Mouse (Mus musculus) neural tube, embryonic 12.5 days (tissue): ENCODE results near the gene Rrh. TPM values are rescaled to one million over a fixed set of nuclear protein-coding genes. Genes with fewer than 3 reads are reported as not detected.
"Not testable (repeated sequence)": the region's sequence is repeated elsewhere in the genome, so short reads cannot be mapped to it uniquely, and the experiment has no call there.

ENCODE experiments used
- ATAC-seq: fragments of 200-750 bp; cut with Nextera tagmentation; 2 replicates; pipeline ENCODE4 v1.8.0; 2017; ENCODE audit warnings: low read depth, mild to moderate bottlenecking, moderate TSS enrichment, moderate library complexity; ENCODE audit not compliant: low FRiP score
- H3K27ac ChIP-seq: fragments of 300-500 bp; sonication (generic); 2 replicates; pipeline ENCODE4 v1.5.1; 2016
- H3K27me3 ChIP-seq: fragments of 300-500 bp; sonication (generic); replicated peaks from 2 replicates; pipeline ENCODE4 v1.6.1; 2016; ENCODE audit warnings: mild to moderate bottlenecking
- H3K36me3 ChIP-seq: fragments of 300-500 bp; sonication (generic); 2 replicates; pipeline ENCODE4 v1.6.1; 2016; ENCODE audit warnings: mild to moderate bottlenecking
- H3K4me1 ChIP-seq: fragments of 300-500 bp; sonication (generic); 2 replicates; pipeline ENCODE4 v1.6.1; 2016
- H3K4me2 ChIP-seq: fragments of 300-500 bp; sonication (generic); replicated peaks from 2 replicates; pipeline ENCODE4 v1.6.1; 2016; ENCODE audit warnings: mild to moderate bottlenecking
- H3K4me3 ChIP-seq: fragments of 300-500 bp; sonication (generic); 2 replicates; pipeline ENCODE4 v1.5.1; 2016
- H3K9ac ChIP-seq: fragments of 300-500 bp; sonication (generic); 2 replicates; pipeline ENCODE4 v1.6.1; 2016; ENCODE audit warnings: mild to moderate bottlenecking
- H3K9me3 ChIP-seq: fragments of 300-500 bp; sonication (generic); 2 replicates; pipeline ENCODE4 v1.6.1; 2016; ENCODE audit warnings: mild to moderate bottlenecking
- WGBS: fragments of 180-500 bp; shearing (Covaris S2); methylation state at CpG from one replicate; pipeline ENCODE4 v1.1.7; 2016; 5-methylcytosine and 5-hydroxymethylcytosine counted together
- polyA plus RNA-seq: library from polyadenylated mRNA; unstranded; fragments of >200 nt; fragmentation: Nextera tagmentation; extraction: Ambion mirVana; gene quantifications from 2 replicates; pipeline ENCODE4 v1.2.1, GENCODE M21; 2016

The Rrh gene
- polyA plus RNA-seq, 1 experiment from 2014 or later: not detected

DNA sequence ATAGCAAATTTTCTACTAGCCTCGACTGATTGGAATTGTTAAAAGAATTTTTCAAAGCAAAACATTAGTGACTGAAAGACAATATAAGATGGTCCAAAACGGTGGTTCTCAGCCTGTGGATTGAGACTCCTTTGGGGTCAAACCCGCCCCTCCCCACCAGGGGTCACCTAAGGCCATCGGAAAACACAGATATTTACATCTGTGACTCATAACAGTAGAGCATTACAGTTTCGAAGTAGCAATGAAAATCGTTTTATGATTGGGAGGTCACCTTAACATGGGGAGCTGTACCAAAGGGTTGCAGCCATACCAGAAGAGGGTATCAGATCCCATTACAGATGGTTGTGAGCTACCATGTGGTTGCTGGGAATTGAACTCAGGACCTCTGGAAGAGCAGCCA, 51.2 kb downstream of the Rrh start:
- Histone ChIP-seq H3K4me3 (no peak overlapping the region), H3K9me3 (no peaks in the 10 kb centered on the region), H3K9ac (no peak overlapping the region), H3K27me3 (no peaks in the 10 kb centered on the region), H3K4me1 (no peaks in the 10 kb centered on the region), H3K36me3 (no peaks in the 10 kb centered on the region), H3K27ac (no peak overlapping the region), H3K4me2 (no peak overlapping the region)
- ATAC-seq: no peak
- WGBS: 83% methylated on average over 6 of the region's 6 CpGs

DNA sequence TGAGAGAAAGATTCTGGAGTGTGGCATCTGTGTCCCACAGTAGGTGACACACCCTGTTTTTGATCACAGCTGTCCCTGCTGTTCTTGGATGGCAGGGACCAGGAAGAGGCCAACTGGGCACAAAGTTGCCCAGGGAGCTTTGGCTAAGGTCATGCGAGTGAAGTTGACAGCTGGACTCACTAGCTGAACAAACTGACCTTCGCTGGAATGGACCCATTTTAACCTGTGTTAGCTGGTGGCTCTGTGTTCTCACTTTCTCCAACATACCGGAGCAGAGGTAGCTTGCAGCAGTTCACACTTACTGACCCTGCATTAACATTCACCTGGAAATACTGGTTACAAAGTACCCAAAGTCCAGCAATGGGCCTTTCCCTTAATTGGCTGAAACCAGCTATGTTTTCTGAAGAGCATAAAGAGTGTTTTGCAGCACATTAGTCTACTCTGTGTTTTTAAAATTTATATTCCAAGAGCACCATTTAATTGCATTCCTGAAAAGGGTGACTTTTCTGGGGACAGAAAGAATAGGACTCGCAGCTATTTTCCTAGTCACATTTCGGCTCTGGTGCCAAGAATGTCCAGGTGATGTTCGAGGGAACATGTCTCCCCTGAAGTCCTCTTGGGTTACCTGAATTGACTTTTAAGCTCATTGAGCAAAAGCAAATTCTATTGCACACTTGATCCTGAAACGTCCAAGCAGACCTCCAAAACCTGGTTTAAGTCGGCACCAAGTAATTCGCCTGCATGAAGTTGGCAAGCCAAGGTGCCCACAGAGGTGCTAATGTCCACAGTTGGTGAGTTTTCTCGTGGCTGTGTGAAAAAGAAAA, 55.2 kb downstream of the Rrh start:
- no peak for ATAC-seq
- 87% methylated on average over 10 of the region's 10 CpGs for WGBS
- H3K4me2 ChIP-seq: no peak overlapping the region

DNA sequence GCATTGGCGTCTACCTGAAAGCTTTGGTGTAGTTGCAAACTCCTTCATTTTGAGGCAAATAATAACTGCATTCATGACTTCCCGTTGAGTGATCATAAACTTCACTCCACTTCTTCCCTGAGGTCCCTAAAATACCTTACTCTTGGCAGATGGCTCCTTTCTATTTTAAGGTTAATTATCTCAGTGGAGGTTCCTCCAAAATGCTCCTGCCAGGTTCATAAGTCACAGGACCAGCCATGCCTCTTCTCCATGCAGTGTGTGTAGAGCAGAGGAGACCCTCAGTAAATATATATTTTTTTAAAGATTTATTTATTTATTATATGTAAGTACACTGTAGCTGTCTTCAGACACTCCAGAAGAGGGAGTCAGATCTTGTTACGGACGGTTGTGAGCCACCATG, 56.3 kb downstream of the Rrh start:
- 87% methylated on average over 4 of the region's 4 CpGs for WGBS
- Histone ChIP-seq H3K27me3 (no peaks in the 10 kb centered on the region), H3K4me3 (no peak overlapping the region), H3K36me3 (no peaks in the 10 kb centered on the region), H3K9me3 (0 out of 2 replicates have a peak, but pooled peaks cover 4% of the 10 kb centered on the region), H3K4me1 (no peaks in the 10 kb centered on the region), H3K9ac (no peak overlapping the region), H3K4me2 (no peak overlapping the region), H3K27ac (no peak overlapping the region)
- no peak for ATAC-seq

More for the DNA sequence above, 55.2 kb downstream of the Rrh start:
- Histone ChIP-seq H3K4me3 (no peak overlapping the region), H3K9me3 (0 out of 2 replicates have a peak, but pooled peaks cover 4% of the 10 kb centered on the region), H3K4me1 (no peaks in the 10 kb centered on the region), H3K9ac (no peak overlapping the region), H3K27ac (no peak overlapping the region), H3K36me3 (no peaks in the 10 kb centered on the region), H3K27me3 (no peaks in the 10 kb centered on the region)

GRCm38 (mm10) chr3:129757599-129757998, 64.8 kb downstream of the Rrh start:
- H3K9me3 ChIP-seq, ATAC-seq, H3K4me3 ChIP-seq, H3K27me3 ChIP-seq, H3K4me1 ChIP-seq, H3K27ac ChIP-seq, H3K9ac ChIP-seq, H3K36me3 ChIP-seq, H3K4me2 ChIP-seq: not testable (repeated sequence)
- WGBS: 88% methylated on average over 1 of the region's 1 CpGs

DNA sequence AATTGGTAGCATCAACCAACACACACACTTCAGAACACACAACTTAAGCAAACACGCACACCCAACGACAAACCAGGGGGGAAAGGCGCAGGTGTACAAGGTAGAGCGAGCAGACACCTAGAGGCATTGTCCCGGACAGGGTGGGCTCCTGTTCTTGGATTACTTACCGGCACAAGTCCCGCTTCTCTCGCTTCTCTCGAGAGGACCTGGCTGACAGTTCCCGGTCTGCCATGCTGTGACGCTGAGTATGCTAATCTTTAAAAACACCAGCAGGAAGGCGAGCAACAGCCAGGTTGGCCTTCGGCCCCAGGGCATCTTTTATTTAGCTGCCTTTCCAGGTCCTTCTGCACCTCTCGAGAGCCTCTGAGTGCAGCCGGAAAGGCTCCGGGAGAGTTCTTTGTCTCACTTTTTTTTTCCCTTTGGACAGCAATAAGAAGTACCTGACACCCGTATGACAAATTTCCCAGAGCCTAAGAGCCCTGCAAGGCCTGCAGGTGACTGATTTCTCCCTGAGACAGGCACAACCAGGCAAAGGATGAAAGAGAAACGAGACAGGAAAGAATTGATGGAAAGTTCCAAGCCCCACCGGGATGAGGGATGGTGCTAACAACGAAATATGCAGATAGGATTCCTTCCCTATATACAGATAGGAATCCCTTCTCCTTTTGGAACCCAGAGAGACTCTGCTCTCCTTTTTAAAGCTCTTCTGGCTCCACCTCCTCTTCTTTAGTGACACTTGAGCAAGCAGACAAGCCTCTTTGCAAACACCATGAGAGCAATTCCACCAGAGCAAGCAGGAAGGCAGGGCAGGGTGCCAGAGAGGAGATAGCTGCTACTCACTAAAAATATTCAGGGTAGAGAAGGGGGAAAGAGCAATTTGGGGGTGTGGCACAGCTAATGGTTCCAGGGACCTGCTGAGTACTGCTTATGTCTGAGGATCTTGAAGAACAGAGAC, 67.5 kb downstream of the Rrh start, which contains the start of gene Egf:
Gene Egf (minus strand): TSS at position 667 of the 955 bp plus-strand sequence.
- Histone ChIP-seq H3K36me3 (no peaks in the 10 kb centered on the region), H3K27ac (no peak within 1 kb of the TSS), H3K9ac (no peak within 1 kb of the TSS), H3K4me1 (peaks cover 6% of the 10 kb centered on the region; the same call in 1 of the 2 replicates), H3K4me3 (no peak within 1 kb of the TSS), H3K9me3 (no peaks in the 10 kb centered on the region), H3K27me3 (0 out of 2 replicates have a peak, but pooled peaks cover 4% of the 10 kb centered on the region), H3K4me2 (peak within 1 kb of the TSS; percentile 45)
- ATAC-seq: 0 out of 2 replicates have a peak, but pooled peaks have one; percentile 29
- WGBS: 12% methylated on average over 20 of the region's 20 CpGs

Other genes starting within 250 kb of the Rrh start
- gene Egf, start 67.3 kb downstream of the Rrh start, polyA plus RNA-seq: 1.8 and 1.9 TPM in 2 replicates
- gene Lrit3, start 18.6 kb downstream of the Rrh start, polyA plus RNA-seq: not detected in 2 replicates
- gene Gar1, start 8.8 kb upstream of the Rrh start, polyA plus RNA-seq: 86.9 and 88.4 TPM in 2 replicates
- 0.22 and 0.32 TPM in 2 replicates for gene Cfi, start 13.3 kb upstream of the Rrh start, polyA plus RNA-seq
- gene Pla2g12a, start 56.0 kb upstream of the Rrh start, polyA plus RNA-seq: 22.6 and 24.4 TPM in 2 replicates
- 53.2 and 54.6 TPM in 2 replicates for gene Casp6, start 78.8 kb upstream of the Rrh start, polyA plus RNA-seq
- gene Mcub, start 147.6 kb upstream of the Rrh start, polyA plus RNA-seq: 2.0 and 2.6 TPM in 2 replicates
- gene Sec24b, start 239.0 kb upstream of the Rrh start, polyA plus RNA-seq: 33.0 and 35.0 TPM in 2 replicates